Mouse (Mus musculus): ENCODE data around the gene S100a10. TPM values are rescaled to one million over a fixed set of nuclear protein-coding genes. Genes with fewer than 3 reads are reported as not detected.
"Not testable (repeated sequence)": the region's sequence is repeated elsewhere in the genome, so short reads cannot be mapped to it uniquely, and the experiment has no call there.

The S100a10 gene
- total and polyA plus RNA-seq, 2 experiments from 2014 or later, result 91.5 to 198 TPM

DNA sequence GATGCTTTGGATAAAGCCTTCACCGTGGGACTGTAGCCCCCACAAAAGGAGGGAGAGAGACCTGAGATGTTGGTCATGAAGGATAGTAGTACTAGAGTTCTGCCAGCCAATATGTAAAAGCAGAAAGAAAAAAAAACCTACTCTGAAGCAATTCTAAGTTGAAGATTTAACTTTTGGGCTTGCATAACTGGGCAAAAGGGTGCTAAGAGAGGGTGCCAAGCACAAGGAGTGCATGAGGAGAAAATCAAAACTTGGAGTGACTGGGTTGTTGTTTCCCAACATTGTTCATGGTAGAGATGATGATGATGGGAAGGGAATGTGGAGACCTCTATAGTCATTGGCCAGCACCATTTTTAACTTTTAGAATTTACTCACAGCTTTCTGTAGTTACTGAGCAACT lies 47.0 kb downstream of the S100a10 start:
- DNase-seq (ENCODE audit: low spot score) (no peak), ATAC-seq (no peak)
- no peaks in the 10 kb centered on the region for H3K27me3 ChIP-seq (ENCODE audit: insufficient read depth, low read length)
- H3K36me3 ChIP-seq (ENCODE audit: insufficient read depth, low read length), result no peaks in the 10 kb centered on the region
- no peaks in the 10 kb centered on the region for H3K9me3 ChIP-seq (ENCODE audit: low read length)
- H3K9ac ChIP-seq (replicated peaks; ENCODE audit: low read length), result no peak overlapping the region
- no peak overlapping the region for H3K27ac ChIP-seq
- no peak overlapping the region for H3K4me2 ChIP-seq (ENCODE audit: low read depth, low read length)
- TF ChIP-seq CTCF (IDR thresholded peaks at IDR 0.05; ENCODE audit: low read depth), result no peak
- WGBS, result 77% methylated on average over 1 of the region's 1 CpGs
- no peak overlapping the region for H3K4me3 ChIP-seq (ENCODE audit: low read length)
- H3K4me1 ChIP-seq (ENCODE audit: insufficient read depth, low read length), result no peaks in the 10 kb centered on the region

DNA sequence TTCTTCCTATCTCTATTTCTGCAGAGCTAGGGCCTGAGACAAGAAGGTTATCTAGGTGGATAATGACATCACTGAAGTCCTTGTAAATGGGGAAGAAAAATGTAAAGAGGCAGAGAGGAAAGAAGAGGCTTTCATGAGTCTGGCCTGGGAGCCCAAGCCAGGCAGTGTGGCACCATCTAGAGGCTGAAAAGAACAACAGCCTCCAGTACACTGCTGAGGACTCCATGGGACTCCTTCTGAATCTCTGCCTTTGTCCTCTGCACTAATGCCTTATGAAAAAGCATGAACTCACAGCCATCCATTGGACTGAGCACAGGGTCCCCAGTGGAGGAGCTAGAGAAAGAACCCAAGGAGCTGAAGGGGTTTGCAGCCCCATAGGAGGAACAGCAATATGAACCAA lies 54.1 kb downstream of the S100a10 start:
- H3K4me1 ChIP-seq (ENCODE audit: insufficient read depth, low read length); H3K4me3 ChIP-seq (ENCODE audit: low read length); H3K27ac ChIP-seq; H3K4me2 ChIP-seq (ENCODE audit: low read depth, low read length); H3K36me3 ChIP-seq (ENCODE audit: insufficient read depth, low read length); H3K27me3 ChIP-seq (ENCODE audit: insufficient read depth, low read length); H3K9me3 ChIP-seq (ENCODE audit: low read length); H3K9ac ChIP-seq (replicated peaks; ENCODE audit: low read length): not testable (repeated sequence)
- peak; percentile 81 for ATAC-seq
- TF ChIP-seq CTCF (IDR thresholded peaks at IDR 0.05; ENCODE audit: low read depth), result peak; percentile 66
- DNase-seq (ENCODE audit: low spot score), result peak; percentile 38

Other genes with a start within 250 kb of the S100a10 start
- gene Hrnr, start 235.3 kb upstream of the S100a10 start, total RNA-seq (2014; rRNA removed), result not detected in 2 replicates
- not detected in 2 replicates for gene Hrnr, start 235.3 kb upstream of the S100a10 start, polyA plus RNA-seq (2015; fragmentation: Nextera tagmentation; extraction: Ambion mirVana)
- 0.05 TPM in 1 of 2 replicates, not detected in the other for gene Rptn, start 161.4 kb upstream of the S100a10 start, total RNA-seq (2014; rRNA removed)
- not detected in 2 replicates for gene Rptn, start 161.4 kb upstream of the S100a10 start, polyA plus RNA-seq (2015; fragmentation: Nextera tagmentation; extraction: Ambion mirVana)
- 0.11 and 0.21 TPM in 2 replicates for gene Tchh, start 112.8 kb upstream of the S100a10 start, total RNA-seq (2014; rRNA removed)
- 2.0 and 2.5 TPM in 2 replicates for gene Tchh, start 112.8 kb upstream of the S100a10 start, polyA plus RNA-seq (2015; fragmentation: Nextera tagmentation; extraction: Ambion mirVana)
- not detected in 2 replicates for gene Tchhl1, start 86.3 kb upstream of the S100a10 start, total RNA-seq (2014; rRNA removed)
- gene Tchhl1, start 86.3 kb upstream of the S100a10 start, polyA plus RNA-seq (2015; fragmentation: Nextera tagmentation; extraction: Ambion mirVana), result not detected in 2 replicates
- 9.7 and 16.4 TPM in 2 replicates for gene S100a11, start 34.6 kb upstream of the S100a10 start, total RNA-seq (2014; rRNA removed)
- 234 and 235 TPM in 2 replicates for gene S100a11, start 34.6 kb upstream of the S100a10 start, polyA plus RNA-seq (2015; fragmentation: Nextera tagmentation; extraction: Ambion mirVana)
- gene Tdpoz2, start 97.6 kb downstream of the S100a10 start, total RNA-seq (2014; rRNA removed), result not detected in 2 replicates
- not detected in 2 replicates for gene Tdpoz2, start 97.6 kb downstream of the S100a10 start, polyA plus RNA-seq (2015; fragmentation: Nextera tagmentation; extraction: Ambion mirVana)
- gene Tdpoz1, start 121.2 kb downstream of the S100a10 start, total RNA-seq (2014; rRNA removed), result not detected in 2 replicates
- not detected in 2 replicates for gene Tdpoz1, start 121.2 kb downstream of the S100a10 start, polyA plus RNA-seq (2015; fragmentation: Nextera tagmentation; extraction: Ambion mirVana)
- gene Gm37596, start 138.0 kb downstream of the S100a10 start, total RNA-seq (2014; rRNA removed), result not detected in 2 replicates
- not detected in 2 replicates for gene Gm37596, start 138.0 kb downstream of the S100a10 start, polyA plus RNA-seq (2015; fragmentation: Nextera tagmentation; extraction: Ambion mirVana)
- not detected in 2 replicates for gene Gm5773, start 217.9 kb downstream of the S100a10 start, total RNA-seq (2014; rRNA removed)
- gene Gm5773, start 217.9 kb downstream of the S100a10 start, polyA plus RNA-seq (2015; fragmentation: Nextera tagmentation; extraction: Ambion mirVana), result not detected in 2 replicates
- not detected in 2 replicates for gene Tdpoz4, start 241.3 kb downstream of the S100a10 start, total RNA-seq (2014; rRNA removed)
- not detected in 2 replicates for gene Tdpoz4, start 241.3 kb downstream of the S100a10 start, polyA plus RNA-seq (2015; fragmentation: Nextera tagmentation; extraction: Ambion mirVana)